Mouse (Mus musculus): ENCODE data around the gene Stx5a.

The Stx5a gene

DNA sequence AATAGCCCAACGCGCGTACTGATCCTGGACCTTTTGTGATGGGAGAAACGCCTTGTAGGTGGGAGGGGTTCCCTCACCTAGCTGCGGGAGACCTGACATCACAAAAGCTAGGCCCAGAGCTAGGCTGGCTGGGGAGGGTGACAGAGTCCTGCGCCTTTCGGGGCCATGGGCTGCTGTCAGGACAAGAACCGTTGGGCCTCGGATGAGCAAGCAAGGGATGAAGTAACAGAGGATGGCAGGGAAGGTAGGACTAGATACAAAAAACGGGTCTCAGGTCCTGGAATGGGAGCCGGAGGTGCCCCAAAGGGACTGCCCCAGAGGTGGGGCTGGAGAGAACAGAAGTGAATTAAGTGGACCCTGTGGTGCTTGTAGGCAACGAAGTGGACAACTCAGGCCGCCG, 610 bp upstream of the Stx5a start, which contains the start of gene 1700092M07Rik:
TSS of gene 1700092M07Rik (plus strand) at position 116 of the 400 bp plus-strand sequence.
- no peak for DNase-seq (ENCODE audit: low read depth, low spot score)

DNA sequence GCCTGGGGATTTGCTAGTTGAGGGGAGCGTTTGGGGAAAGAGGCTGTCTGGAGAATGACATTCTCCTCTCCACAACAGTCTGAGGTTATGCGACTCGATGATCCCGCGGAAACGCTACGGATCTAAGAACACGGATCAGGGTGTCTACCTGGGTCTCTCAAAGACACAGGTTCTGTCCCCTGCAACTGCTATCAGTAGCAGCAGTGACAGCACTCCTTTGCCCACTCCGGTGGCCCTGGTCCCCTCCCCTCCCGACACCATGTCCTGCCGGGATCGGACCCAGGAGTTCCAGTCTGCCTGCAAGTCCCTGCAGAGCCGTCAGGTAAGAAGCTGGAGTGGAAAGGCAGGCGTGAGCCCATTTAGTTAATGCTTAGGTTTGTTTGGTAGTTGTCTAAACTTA, 963 bp downstream of the Stx5a start:
- DNase-seq (ENCODE audit: low read depth, low spot score): no peak

DNA sequence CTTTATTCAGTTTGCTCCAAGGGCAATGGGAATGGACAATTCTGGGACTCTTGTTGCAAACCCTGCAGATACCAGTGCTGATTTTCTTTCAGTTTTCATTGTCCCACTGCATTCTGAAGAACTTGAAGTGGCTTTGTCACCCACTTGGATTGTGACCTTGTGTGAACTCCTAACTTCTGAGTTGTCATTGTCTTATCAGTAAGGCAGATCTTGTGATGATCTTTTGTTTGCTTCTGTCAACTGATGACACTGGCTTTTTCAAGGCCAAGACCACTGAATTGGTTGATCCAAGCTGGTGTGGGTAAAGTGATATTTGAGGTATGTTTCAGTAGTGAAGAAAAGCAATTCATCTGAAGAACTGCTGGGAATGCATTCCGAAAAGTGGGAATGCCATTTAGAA, 4.2 kb downstream of the Stx5a start:
- no peak for DNase-seq (ENCODE audit: low read depth, low spot score)

DNA sequence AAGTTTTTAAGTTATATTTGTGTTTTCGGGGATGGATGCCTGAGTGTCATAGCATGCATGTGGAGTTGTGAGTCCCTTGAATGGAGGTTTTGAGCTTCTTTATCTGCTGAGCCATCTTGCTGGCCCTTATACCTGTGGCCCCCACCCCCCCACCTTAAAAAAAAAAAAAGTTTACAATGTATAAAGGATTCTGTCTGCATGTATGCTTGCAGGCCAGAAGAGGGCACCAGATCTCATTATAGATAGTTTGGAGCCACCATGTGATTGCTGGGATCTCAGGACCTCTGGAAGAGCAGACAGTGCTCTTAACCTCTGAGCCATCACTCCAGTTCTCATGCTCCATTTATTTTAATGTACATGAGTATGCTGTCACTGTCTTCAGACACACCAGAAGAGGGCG, 6.2 kb downstream of the Stx5a start:
- DNase-seq (ENCODE audit: low read depth, low spot score): no peak

DNA sequence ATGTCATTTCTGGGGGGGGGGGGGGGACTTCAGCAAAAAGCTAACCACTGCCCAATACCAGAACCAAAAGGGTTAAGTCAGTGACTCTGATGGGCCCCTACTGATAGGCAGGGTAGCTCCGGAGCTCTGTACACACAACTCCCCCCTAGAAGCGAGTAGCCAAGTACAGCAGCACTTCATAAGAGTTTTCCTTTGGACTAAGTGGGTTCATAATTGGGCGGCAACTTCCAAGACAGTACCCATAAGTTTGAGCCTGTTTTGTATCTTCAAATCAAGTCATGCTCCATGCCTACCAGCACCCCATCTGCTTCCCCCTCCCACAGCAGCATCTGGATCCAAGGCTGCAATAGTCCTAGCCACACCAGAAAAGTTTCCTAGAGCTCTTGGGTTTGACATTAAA, 14.4 kb downstream of the Stx5a start:
- DNase-seq (ENCODE audit: low read depth, low spot score): no peak

DNA sequence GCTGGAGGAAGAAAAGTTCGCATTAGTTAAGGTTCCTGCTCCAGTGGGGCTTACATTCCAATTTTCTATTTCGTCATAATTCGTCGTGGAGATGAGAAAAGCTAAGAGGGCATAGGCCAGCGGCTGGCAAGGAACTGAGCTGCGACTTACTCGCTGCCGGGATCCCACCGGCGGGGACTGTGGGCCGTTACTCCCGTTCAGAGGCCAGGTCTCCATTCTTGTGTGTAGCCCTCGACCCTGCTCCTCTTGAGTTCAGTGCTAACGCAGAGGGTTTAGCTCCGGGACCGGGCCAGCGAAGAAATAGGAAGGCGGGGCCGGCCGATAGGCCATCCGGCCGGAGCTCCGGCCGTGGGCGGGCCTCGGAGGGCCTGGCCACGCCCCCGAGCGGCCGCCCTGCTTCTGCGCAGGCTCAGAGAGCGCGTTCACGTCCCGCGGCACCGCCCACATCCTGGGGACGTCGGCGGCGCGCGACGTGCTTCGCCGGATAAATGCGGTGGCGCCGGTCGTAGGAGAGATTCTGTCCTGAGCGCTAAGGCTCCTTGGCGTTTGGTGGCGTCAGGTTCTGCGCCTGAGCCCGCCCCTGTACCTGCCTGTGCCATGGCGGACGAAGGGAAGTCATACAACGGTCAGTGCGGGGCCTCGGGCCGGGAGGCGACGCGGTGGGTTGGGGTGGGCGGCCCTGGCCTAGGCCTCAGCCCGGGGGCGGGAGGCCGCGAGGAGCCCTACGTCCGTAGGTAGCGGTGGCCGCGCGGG, 15.6 kb downstream of the Stx5a start, which contains the start of gene Nxf1:
TSS of gene Nxf1 (plus strand) at position 439 of the 753 bp plus-strand sequence.
- DNase-seq (ENCODE audit: low read depth, low spot score): peak; percentile 98

DNA sequence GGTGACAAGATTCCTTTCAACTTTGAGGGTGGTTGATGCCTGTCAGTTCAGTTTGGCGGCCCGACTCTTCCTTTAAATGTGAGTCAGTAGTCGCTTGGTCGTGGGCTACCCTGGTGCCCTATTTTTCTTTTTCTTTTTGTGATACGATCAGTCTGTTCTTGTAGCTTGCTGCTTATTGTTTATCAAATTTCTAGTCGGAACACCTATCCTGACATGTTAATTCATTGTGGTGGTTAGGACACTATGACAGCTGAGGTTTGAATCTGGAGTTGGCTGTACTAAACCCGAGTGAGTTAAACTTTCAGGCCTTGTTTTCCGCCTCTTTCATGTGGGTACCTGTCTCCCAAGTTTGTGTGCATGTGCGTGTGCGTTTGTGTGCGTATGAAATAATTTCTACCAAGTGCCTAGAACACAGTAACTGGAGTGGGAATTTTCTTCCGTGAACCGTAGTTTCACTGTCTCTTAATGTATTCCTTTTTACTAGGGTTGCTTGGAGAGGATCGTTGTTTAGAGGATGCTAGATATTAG, 16.3 kb downstream of the Stx5a start:
- DNase-seq (ENCODE audit: low read depth, low spot score): no peak

DNA sequence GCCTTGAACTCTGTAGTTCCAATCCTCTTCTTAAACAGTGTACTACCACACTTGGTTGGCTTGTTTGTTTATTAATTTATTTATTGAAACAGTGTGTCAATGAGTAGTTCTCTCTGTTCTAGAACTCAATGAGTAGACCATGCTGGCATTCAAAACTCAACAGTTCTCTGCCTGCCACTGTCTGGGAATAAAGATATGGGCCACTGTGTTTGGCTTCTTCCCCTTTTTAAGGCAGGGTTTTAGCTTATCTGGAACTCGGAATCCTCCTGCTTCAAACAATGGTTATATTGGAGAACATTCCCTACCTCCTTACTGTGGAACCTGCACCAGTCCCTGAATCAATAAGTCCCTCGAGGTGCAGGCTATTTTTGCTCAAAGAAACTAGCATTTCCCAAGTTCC, 17.7 kb downstream of the Stx5a start:
- DNase-seq (ENCODE audit: low read depth, low spot score): no peak

DNA sequence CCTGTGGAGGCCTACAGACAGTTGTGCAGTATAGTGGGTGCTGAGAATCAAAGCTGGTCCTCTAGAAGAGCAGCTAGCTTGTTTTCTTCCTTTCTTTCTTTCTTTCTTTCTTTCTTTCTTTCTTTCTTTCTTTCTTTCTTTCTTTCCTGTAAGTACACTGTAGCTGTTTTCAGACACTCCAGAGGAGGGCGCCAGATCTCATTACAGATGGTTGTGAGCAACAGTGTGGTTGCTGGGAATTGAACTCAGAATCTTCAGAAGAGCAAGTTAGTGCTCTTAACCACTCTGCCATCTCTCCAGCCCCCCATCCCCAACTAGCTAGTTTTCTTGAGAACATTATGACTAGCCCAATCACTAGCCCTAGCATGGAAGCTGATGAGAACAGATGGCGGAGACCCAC, 19.5 kb downstream of the Stx5a start:
- DNase-seq (ENCODE audit: low read depth, low spot score): no peak

DNA sequence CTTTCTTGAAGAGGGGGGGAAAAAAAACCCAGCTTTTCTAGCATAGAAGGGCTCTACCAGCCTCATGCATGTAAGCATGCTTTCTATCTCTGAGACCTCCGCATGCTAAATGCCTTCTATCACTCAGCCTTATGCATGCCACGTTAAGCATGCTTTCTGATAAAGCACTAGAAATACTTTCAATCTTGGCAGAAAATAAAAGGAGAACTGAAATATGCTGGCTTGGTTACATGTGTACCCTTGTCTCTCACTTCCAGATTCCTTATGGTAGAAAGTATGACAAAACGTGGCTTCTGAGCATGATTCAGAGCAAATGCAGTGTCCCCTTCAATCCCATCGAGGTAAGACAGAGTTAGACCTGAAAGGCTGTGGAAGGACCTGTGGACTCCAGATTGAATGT, 22.1 kb downstream of the Stx5a start:
- DNase-seq (ENCODE audit: low read depth, low spot score): no peak

DNA sequence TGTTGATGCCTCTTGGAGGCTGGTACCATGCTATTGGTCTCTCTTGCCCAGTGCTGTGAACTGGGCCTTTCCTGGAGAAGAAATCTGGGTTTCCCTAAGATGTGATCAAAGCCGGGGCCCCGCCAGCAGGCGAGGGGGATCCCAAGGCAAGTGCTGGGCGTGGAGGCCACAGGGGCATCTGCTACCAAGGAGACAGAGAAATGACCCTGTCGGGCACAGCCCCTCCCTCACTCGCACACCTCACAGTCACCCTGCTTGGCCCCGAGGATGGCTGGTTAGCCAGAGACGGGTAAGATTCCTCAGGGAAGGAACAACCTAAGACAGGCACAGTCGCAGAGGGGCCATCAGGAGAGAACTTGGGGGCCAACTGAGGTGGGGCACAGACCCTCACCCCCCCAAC, 24.3 kb downstream of the Stx5a start:
- DNase-seq (ENCODE audit: low read depth, low spot score): no peak

DNA sequence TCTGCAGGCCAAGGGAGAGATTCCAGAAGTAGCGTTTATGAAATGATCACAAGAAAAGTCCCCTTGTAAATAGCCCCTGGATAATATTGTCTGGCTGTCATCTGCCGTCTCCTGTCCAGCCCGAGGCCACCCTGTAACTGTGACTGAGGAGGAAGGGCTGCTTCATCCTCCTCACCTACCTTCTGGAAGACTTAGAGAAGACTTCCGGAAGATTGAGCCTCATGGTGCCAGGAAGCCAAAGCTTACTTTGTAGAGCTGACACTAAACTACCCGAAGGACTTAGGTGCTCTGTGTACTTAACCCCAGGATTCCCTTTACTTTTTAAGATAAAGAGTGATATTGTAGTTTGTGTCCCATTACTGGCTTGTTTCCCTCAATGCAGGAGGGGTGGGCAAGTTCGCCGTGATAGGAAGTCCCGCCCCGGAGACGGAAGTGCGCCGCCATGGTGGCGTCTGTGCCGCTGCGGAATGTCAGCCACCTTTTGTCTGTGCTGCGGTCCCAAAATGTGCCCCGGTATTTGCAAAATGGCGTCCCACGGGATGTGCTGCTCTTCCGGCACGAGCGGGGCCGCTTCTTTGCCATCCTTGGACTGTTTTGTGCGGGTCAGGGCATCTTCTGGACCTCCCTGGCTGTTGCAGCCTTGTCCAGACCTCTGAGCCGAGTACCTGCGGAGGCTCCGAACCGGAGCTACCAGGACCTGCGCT, 29.5 kb downstream of the Stx5a start, which contains the start of gene Tmem223:
TSS of gene Tmem223 (plus strand) at position 430 of the 704 bp plus-strand sequence.
- no peak for DNase-seq (ENCODE audit: low read depth, low spot score)

DNA sequence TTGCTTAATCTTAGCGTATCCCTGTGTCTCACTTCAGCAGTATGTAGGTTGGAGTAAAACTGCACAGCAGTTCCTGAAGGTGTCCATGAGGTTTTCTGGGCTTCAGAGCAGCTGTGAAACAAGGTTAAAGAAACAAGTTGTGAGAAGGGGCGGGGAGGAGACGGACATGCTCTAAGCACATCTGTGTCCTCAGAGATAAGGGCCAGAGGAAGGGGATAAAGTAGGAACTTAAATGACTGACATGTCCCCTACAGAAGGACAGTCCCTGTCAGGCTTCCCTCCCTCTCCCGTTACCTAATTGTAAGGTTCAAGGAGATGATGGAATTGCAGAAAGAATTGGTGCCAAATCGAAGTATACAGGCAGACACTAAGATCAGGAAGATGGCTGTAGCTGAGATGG, 31.8 kb downstream of the Stx5a start:
- no peak for DNase-seq (ENCODE audit: low read depth, low spot score)

DNA sequence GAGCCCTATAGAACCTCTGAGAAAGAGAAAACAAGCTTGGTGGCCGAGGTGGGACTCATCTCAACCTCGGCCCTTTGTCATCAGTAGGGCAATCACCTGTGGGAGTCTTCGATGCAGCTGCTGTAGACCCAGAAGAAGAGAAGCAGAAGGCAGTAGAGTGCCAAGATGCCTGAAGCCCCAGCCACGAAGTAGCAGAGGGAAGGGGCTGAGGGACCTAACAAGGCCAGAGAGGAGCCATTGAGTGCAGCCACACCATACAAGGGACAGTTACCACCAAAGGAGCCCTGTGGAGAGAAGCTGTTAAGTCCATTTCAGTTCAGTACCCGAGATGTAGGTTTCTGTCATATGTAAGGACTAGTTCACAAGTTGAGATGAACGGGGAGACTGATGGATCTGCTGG, 32.2 kb downstream of the Stx5a start:
- peak; percentile 38 for DNase-seq (ENCODE audit: low read depth, low spot score)

DNA sequence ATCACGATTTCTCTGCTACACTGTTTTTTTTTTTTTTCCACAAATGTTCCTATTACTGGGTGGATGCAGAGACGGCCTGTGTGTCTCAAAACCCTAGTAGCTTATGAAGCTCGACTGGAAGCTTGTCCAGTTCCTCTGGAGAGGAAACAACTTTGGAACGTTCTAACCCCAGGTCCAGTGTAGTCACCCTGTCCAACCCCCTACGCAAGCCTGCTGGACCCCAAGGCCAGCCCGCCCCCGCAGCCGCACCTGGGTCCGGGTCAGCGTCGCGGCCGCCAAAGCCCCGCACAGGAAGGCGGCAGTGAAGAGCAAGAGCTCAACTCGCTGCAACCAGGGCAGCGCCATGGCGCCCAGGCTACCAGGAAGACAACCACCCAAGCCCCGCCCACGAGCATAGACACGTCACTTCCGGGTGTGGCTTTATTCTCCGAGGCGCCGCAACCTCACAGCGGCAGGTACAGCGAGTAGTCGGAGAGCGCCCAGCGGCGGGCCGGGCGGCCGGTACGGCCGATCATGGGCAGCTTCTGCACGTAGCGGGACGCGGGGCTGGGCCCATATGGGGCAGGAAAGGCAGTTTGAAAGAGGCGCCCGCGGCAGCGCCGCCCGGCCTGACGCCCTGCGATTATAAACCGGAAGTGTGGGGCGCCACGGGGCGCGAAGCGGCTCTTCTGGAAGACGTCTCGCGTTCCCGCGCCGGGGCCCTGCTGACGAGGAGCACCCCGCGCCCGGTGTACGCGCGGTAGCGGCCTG, 33.0 kb downstream of the Stx5a start, which contains the start of gene Tmem179b:
TSS of gene Tmem179b (minus strand) at position 382 of the 750 bp plus-strand sequence.
- peak; percentile 96 for DNase-seq (ENCODE audit: low read depth, low spot score)

DNA sequence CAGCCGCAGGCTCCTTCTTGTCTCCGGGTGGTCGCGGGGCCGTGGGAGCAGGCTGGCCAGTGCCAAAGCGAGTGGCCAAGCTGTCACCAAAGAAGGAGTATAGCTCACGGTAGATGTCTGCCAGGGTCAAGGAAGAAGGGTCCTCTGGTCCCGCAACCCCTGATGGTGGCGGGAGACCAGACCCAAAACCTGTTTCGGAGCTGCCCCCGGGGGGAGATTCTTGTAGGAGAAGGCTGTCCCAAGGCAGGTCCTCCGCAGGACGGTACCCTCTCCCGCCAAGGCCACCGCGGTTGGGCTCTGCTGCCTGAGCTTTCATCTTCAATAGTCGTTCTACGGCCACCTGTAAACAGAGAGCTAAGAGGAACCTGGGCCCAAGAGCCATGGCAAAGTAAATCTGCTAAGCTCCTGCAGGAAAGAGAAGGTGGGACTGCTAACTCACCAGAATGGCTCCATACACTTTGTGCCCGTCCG, 33.8 kb downstream of the Stx5a start:
- DNase-seq (ENCODE audit: low read depth, low spot score): peak; percentile 54

DNA sequence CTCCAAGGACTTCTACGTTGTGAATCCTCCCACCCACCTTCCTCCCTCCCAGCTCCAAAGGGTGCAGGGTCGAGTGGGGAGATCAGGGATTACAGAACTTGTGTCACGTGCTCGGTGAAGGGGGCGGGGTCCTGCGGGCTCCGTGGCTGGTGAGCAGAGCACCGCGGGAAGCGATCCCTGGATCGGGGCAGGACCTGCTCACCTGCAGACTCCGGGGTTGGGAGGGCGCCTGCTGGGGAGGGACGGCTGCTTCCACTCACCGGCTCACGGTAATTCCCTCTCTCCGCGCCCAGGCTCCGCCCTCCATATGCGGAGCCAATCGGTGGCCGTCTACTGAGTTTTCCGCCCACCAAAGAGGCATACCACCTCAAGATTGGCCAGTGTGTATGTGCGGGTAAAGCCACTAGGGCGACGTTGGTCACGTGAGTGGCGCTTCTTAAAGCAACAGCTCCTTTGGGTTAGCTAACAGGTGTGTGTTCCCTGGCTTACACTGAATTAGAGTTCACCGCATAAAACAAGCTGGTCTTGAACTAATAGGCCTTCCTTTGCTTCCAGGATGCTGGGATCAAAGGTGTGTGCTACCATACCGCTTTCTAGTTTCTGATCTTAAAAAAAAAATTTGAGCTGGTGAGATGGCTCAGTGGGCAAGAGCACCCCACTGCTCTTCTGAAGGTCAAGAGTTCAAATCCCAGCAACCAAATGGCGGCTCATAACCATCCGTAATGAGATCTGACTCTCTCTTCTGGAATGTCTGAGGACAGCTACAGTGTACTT, 45.0 kb downstream of the Stx5a start, which contains the start of gene Taf6l:
TSS of gene Taf6l (minus strand) at position 410 of the 774 bp plus-strand sequence.
- peak; percentile 97 for DNase-seq (ENCODE audit: low read depth, low spot score)

DNA sequence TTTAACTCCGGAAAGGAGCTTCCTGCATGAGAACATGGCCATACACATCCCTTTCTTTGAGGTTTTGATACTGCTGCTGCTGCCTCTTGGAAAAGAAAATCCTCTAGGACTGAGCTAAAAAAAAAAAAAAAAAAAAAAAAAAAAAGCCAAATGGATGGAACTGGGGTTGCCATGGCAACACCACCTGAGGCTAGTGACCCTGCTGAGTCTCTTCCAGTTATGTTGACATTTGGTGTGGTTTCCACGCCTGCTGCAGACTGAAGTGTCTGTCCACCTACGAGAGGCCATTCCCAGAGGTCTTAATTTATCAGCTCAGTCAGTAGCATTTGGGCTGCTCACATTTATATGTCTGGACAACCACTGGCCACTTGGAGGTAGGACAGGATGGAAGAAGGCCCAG, 47.3 kb downstream of the Stx5a start:
- DNase-seq (ENCODE audit: low read depth, low spot score): no peak

DNA sequence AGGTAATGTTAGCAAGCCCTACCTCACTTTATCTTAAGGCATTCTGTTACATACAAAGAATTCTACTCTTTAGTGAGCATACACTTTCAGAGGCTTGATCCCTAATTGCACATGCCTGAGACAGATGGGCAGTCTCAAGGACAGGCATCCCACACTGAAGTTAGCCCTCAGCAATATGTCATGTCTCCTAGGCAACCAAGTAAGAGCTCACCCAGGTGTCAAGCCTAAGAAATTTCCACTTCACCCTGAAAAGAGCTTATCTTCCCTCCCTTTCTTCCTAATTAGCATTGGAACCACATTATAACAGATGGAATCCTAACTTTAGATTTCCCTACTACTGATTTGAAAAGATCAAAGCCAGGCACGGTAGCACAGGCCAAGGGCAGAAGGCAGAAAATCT, 48.0 kb downstream of the Stx5a start:
- DNase-seq (ENCODE audit: low read depth, low spot score): no peak

DNA sequence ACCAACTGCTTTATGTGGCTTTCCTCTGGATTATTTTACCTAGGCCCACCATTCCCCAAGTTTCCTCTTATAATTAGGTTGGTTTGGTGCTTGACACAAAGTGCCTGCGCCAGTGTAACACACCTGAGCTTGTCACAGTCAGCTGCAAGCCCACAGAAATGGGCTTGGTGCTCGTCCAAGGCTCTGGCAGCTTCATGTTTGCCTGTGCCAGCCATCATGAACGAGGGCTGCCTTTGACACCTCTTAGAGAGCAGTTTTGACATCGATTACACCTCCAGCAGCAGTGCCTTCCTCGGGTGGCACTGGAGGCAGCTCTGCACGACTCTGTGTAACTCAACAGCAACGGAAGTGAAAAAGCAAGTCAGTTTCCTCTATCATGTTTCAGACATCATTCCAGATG, 49.0 kb downstream of the Stx5a start:
- DNase-seq (ENCODE audit: low read depth, low spot score): no peak

All from A20 (cell line).